Mouse (Mus musculus) left cerebral cortex, adult 2 months (tissue): ENCODE data around the gene Iqcd. TPM values are rescaled to one million over a fixed set of nuclear protein-coding genes. Genes with fewer than 3 reads are reported as not detected.

Experiments used
- DNase-seq, 2 experiments: peaks; one replicate each; pipeline ENCODE4 v3.0.0; 2021 to 2022; ENCODE audit warnings: low spot score in 2 of 2, mixed read lengths in 1 of 2; ENCODE audit errors: extremely low spot score in 1 of 2
- H3K27ac ChIP-seq: fragments of 200-600 bp; 2 replicates; pipeline ENCODE4 v1.8.1; 2022
- H3K4me3 ChIP-seq: fragments of 200-600 bp; 2 replicates; pipeline ENCODE4 v1.8.1; 2022
- CTCF ChIP-seq: fragments of 200-600 bp; IDR thresholded peaks from 2 replicates; pipeline ENCODE4 v1.8.1; 2022; ENCODE audit warnings: antibody characterized with exemption, mild to moderate bottlenecking, moderate library complexity
- intact Hi-C: fragments of 180-260 bp; cut with DNase I; formaldehyde crosslinking; loops from one replicate; pipeline ENCODE4 v1.15.1; 2025
- total RNA-seq, 2 experiments: library from RNA; stranded (reverse); gene quantifications; 2 replicates each; pipeline ENCODE4 v1.2.3; 2021

Iqcd gene
- total RNA-seq, 2 experiments from 2014 or later = 0.47 to 0.75 TPM

DNA sequence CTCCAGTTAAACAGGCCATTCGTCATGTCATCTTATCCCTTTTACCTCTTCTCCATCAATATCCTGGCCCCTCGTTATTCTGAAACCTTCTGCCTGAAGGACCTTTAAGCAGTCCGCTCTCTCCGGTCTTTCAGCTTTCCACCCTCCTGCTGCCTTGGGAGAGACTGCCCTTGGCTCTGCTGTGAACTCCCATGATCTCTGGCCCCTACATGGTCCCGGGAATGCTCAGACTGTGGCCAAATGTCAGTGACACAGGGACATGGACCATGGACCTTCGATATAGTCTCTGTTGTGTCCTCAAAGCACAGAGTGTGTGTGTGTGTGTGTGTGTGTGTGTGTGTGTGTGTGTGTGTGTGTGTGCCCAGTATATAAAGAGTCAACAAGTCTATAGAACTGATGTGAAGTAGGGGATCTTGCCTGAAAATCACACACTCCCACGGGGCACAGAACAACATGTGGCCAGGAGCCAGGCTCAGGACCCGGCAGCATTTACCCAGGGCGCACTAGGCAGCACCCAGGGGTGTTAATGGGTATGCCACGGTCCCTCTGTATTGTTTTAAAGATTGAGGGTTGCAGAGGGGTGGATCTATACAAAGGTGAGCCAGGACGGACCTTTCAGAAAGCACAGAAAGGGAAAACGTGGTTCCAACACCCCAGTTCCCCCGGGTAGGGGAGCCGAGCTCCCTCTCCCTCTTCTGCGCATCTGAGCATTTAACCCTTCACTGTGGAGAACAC, 23.5 kb upstream of the Iqcd start:
- intact Hi-C loops = no loop called here
- Histone ChIP-seq H3K4me3 (no peak overlapping the region), H3K27ac (peak overlapping the region; percentile 61)
- TF ChIP-seq CTCF = no peak
- DNase-seq = no peak

DNA sequence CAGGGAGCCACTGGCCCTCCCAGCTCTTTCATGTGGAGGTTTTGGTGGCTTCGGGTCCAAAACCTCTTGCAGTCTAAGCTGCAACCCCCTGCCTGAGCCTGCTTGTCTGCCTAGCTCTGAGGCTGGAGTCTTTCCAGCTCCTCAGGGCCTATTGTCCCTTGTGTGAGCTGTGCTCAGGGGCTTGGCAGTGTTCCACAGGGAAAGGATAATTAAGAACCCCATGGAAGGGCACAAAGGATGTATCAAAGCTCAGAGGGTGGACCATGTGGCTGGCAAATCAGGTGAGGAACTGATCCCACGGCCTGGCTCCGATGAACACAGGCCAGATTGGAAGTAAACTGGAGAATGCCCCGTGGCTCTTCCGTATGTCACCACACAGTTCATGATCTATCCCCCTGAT, 22.7 kb upstream of the Iqcd start:
- H3K27ac ChIP-seq = peak overlapping the region; percentile 78
- TF ChIP-seq CTCF = no peak
- no peak overlapping the region for H3K4me3 ChIP-seq
- intact Hi-C loops = loop anchor here (2.0 kb wide), 1 partner anchor 21 kb away; no protein-coding TSS in a partner anchor
- no peak for DNase-seq

GRCm38 (mm10) chr5:120566681-120567252, 22.0 kb upstream of the Iqcd start:
- Histone ChIP-seq H3K27ac (peak overlapping the region; percentile 78), H3K4me3 (no peak overlapping the region)
- intact Hi-C loops = loop anchor here (2.0 kb wide), 1 partner anchor 20 kb away; no protein-coding TSS in a partner anchor
- no peak for TF ChIP-seq CTCF
- DNase-seq = no peak

DNA sequence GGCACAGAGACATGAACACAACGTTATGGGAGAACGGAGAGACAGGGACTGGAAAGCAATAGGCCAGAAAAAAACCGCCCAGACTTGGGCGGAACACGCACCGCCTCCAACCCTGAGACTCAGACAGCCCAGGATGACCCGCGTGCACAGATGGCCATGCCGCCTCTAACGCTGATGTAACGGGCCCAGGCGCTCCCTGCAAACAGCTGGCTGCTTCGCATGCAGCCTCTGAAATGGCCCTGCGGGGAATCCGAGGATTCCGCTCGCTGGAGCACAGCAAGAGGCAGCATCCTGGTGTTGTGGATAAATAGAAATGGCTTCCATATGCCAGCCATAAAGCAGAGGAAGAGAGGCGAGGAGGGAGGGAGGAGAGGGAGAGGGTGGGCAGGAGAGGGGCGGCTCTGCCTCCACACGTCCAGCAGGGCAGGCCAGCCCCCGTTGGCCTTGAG, 21.5 kb upstream of the Iqcd start:
- Histone ChIP-seq H3K27ac (peak overlapping the region; percentile 78), H3K4me3 (no peak overlapping the region)
- DNase-seq = peak in 1 of 2 experiments; percentile 46
- intact Hi-C loops = loop anchor here (2.0 kb wide), 1 partner anchor 20 kb away; no protein-coding TSS in a partner anchor
- TF ChIP-seq CTCF = no peak

- no peak for DNase-seq
- no peak for TF ChIP-seq CTCF
- Histone ChIP-seq H3K27ac (peak overlapping the region; percentile 78), H3K4me3 (no peak overlapping the region)
- intact Hi-C loops = loop anchor here (2.0 kb wide), 1 partner anchor 19 kb away; no protein-coding TSS in a partner anchor
Observed at GRCm38 (mm10) chr5:120567761-120568211, 21.0 kb upstream of the Iqcd start.

DNA sequence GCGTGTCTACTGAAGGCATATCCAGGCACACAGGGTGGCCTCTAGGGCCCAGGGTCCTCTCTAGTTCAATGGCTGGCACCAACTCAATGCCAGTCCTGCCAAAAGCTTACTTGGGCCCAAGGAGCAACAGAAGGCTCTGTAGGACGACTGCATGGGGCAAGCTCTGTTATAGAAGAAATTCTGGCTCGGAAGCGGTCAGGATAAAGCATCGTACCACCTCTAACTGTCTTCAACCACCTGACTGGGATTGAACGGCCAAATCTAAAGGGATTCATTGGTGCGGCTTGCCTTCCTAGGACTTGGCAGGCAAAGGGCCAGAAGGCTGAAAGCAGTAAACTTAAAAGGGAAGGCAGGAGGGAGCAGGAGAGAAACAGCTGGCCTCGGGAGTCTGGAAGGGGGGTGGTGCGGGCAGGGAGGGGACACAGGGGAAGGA, 20.5 kb upstream of the Iqcd start:
- Histone ChIP-seq H3K4me3 (no peak overlapping the region), H3K27ac (peak overlapping the region; percentile 78; the same call in 1 of the 2 replicates)
- intact Hi-C loops = no loop called here
- DNase-seq = no peak
- TF ChIP-seq CTCF = no peak

GRCm38 (mm10) chr5:120568964-120569363, 19.9 kb upstream of the Iqcd start:
- no peak overlapping the region for H3K4me3 ChIP-seq
- TF ChIP-seq CTCF = no peak
- intact Hi-C loops = no loop called here
- H3K27ac ChIP-seq = no peak overlapping the region; the same call in 1 of the 2 replicates
- no peak for DNase-seq

GRCm38 (mm10) chr5:120569791-120570190, 19.0 kb upstream of the Iqcd start:
- no peak overlapping the region for H3K27ac ChIP-seq
- intact Hi-C loops = no loop called here
- no peak for TF ChIP-seq CTCF

GRCm38 (mm10) chr5:120570289-120570897, 18.4 kb upstream of the Iqcd start:
- DNase-seq = no peak
- intact Hi-C loops = no loop called here
- no peak for TF ChIP-seq CTCF
- Histone ChIP-seq H3K4me3 (no peak overlapping the region), H3K27ac (no peak overlapping the region; the same call in 1 of the 2 replicates)

More at GRCm38 (mm10) chr5:120569791-120570190, 19.0 kb upstream of the Iqcd start:
- no peak for DNase-seq
- no peak overlapping the region for H3K4me3 ChIP-seq

- H3K27ac ChIP-seq = peak overlapping the region; percentile 47; the same call in 1 of the 2 replicates
- no peak for DNase-seq
- no peak for TF ChIP-seq CTCF
- intact Hi-C loops = no loop called here
- no peak overlapping the region for H3K4me3 ChIP-seq
Observed at GRCm38 (mm10) chr5:120571056-120571740, 17.6 kb upstream of the Iqcd start.

- no peak for TF ChIP-seq CTCF
Observed at GRCm38 (mm10) chr5:120574469-120575063, 14.2 kb upstream of the Iqcd start.

More at GRCm38 (mm10) chr5:120574469-120575063, 14.2 kb upstream of the Iqcd start:
- no peak overlapping the region for H3K4me3 ChIP-seq
- DNase-seq = no peak
- intact Hi-C loops = no loop called here
- H3K27ac ChIP-seq = no peak overlapping the region
